Mouse (Mus musculus) stomach, postnatal 0 days (tissue): Measurements from ENCODE around the gene Elp5. TPM values are rescaled to one million over a fixed set of nuclear protein-coding genes. Genes with fewer than 3 reads are reported as not detected.
A peak's percentile ranks its signal among the peaks of the same experiment; 100 is the strongest.
"Not testable (repeated sequence)": the region's sequence is repeated elsewhere in the genome, so short reads cannot be mapped to it uniquely, and the experiment has no call there.

Experiments
- ATAC-seq: fragments of 200-750 bp; cut with Nextera tagmentation; 2 replicates; pipeline ENCODE4 v1.8.0; 2017; ENCODE audit not compliant: low FRiP score, low TSS enrichment
- DNase-seq: peaks from one replicate; pipeline ENCODE4 v3.0.0-alpha.2; 2016; ENCODE audit warnings: low spot score
- H3K27ac ChIP-seq: fragments of 300-500 bp; sonication (generic); replicated peaks from 2 replicates; pipeline ENCODE4 v1.5.1; 2014; ENCODE audit warnings: mild to moderate bottlenecking, control low read depth
- H3K27me3 ChIP-seq: fragments of 300-500 bp; sonication (generic); 2 replicates; pipeline ENCODE4 v1.6.1; 2014; ENCODE audit warnings: low read length; ENCODE audit not compliant: control insufficient read depth, insufficient read depth
- H3K36me3 ChIP-seq: fragments of 300-500 bp; sonication (generic); 2 replicates; pipeline ENCODE4 v1.6.1; 2014; ENCODE audit warnings: low read length, mixed read lengths; ENCODE audit not compliant: control insufficient read depth, insufficient read depth
- H3K4me1 ChIP-seq: fragments of 300-500 bp; sonication (generic); replicated peaks from 2 replicates; pipeline ENCODE4 v1.6.1; 2014; ENCODE audit warnings: antibody characterized with exemption; ENCODE audit not compliant: control insufficient read depth, insufficient read depth
- H3K4me2 ChIP-seq: fragments of 300-500 bp; sonication (generic); replicated peaks from 2 replicates; pipeline ENCODE4 v1.6.1; 2014; ENCODE audit warnings: low read depth, mild to moderate bottlenecking, control low read depth, moderate library complexity
- H3K4me3 ChIP-seq: fragments of 300-500 bp; sonication (generic); 2 replicates; pipeline ENCODE4 v1.5.1; 2014; ENCODE audit warnings: low read depth, low read length, control low read depth
- H3K9ac ChIP-seq: fragments of 300-500 bp; sonication (generic); 2 replicates; pipeline ENCODE4 v1.6.1; 2014; ENCODE audit warnings: mild to moderate bottlenecking, low read length, control low read depth, mixed read lengths
- H3K9me3 ChIP-seq: fragments of 300-500 bp; sonication (generic); 2 replicates; pipeline ENCODE4 v1.6.1; 2016; ENCODE audit warnings: low read length; ENCODE audit not compliant: control insufficient read depth
- CTCF ChIP-seq: IDR thresholded peaks from 2 replicates; pipeline ENCODE4 v1.5.1; 2016; ENCODE audit warnings: antibody characterized with exemption, low read depth, mild to moderate bottlenecking, moderate library complexity
- EP300 ChIP-seq: optimal IDR thresholded peaks from 2 replicates; pipeline ENCODE3; 2016; ENCODE audit warnings: antibody characterized with exemption
- WGBS: fragments of 180-500 bp; shearing (Covaris S2); extraction: QIAGEN DNeasy Blood & Tissue Kit; methylation state at CpG from one replicate; pipeline ENCODE4 v1.1.7; 2014; 5-methylcytosine and 5-hydroxymethylcytosine counted together
- polyA plus RNA-seq: library from polyadenylated mRNA; unstranded; fragments of >200 nt; fragmentation: Nextera tagmentation; extraction: Ambion mirVana; gene quantifications from 2 replicates; pipeline ENCODE4 v1.2.1, GENCODE M21; 2015

Elp5 gene
- polyA plus RNA-seq, 1 experiment from 2014 or later: 73.4 TPM

GRCm38 (mm10) chr11:69956218-69956617 is 26.1 kb downstream of the Elp5 start:
- WGBS: 70% methylated on average over 1 of the region's 1 CpGs
- H3K4me2 ChIP-seq: no peak overlapping the region
- no peaks in the 10 kb centered on the region for H3K9me3 ChIP-seq
- H3K4me3 ChIP-seq: no peak overlapping the region
- H3K4me1 ChIP-seq: no peaks in the 10 kb centered on the region
- H3K36me3 ChIP-seq: no peaks in the 10 kb centered on the region
- H3K27me3 ChIP-seq: no peaks in the 10 kb centered on the region
- no peak overlapping the region for H3K9ac ChIP-seq
- DNase-seq: no peak
- no peak overlapping the region for H3K27ac ChIP-seq
- no peak for ATAC-seq
- peak; percentile 40 for TF ChIP-seq CTCF
- no peak for TF ChIP-seq EP300

DNA sequence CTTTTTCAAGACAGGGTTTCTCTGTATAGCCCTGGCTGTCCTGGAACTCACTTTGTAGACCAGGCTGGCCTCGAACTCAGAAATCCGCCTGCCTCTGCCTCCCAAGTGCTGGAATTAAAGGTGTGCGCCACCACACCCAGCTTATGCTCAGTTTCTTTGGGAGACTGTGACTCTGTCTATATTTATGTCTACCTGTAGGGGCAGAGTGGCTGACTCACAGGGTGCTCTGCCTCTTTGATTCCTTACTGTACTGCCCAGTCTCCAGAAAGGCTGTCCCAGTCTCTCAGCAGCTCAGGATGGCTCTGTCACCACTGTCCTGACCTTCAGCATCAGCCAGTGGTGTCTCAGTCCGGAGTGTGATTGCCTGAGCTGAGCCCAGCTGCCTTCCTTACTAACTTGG is 26.7 kb downstream of the Elp5 start:
- H3K27me3 ChIP-seq, H3K36me3 ChIP-seq, DNase-seq, H3K9ac ChIP-seq, H3K4me3 ChIP-seq, H3K9me3 ChIP-seq, ATAC-seq, H3K4me1 ChIP-seq, H3K4me2 ChIP-seq, H3K27ac ChIP-seq: not testable (repeated sequence)
- 76% methylated on average over 4 of the region's 4 CpGs for WGBS

DNA sequence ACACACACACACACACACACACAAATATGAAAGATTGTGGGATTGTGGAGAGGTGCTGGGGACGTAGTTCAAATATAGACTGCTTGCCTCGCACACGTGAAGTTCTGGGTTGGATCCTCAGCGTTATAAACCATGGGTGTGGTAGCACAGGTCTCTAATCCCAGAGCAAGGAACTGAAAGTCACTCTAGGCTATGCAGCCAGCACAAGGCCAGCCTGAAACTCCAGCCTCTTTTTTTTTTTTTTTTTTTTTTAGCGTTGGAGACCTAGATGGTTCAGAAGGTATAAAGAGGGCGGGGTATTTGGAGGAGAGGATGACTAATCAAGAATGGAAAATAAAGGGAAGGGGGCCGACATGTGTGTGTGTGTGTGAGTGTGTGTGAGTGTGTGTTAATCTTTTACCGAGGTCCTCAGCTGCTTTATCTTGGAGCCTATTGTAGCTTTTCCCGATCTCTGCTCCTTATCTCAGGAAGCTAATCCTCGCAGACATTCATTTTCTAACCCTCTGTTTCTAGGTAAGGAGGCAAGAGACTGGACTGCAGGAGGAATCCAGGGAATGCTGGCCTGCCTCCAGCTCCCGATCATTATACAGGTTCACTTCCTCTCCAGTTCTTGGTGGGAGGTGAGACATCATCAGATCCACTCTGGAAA is 28.9 kb downstream of the Elp5 start:
- ATAC-seq (no peak), DNase-seq (no peak)
- no peak overlapping the region for H3K9ac ChIP-seq
- no peak overlapping the region for H3K4me2 ChIP-seq
- no peaks in the 10 kb centered on the region for H3K4me1 ChIP-seq
- TF ChIP-seq EP300 (no peak), CTCF (no peak)
- no peaks in the 10 kb centered on the region for H3K9me3 ChIP-seq
- H3K4me3 ChIP-seq: no peak overlapping the region
- no peaks in the 10 kb centered on the region for H3K27me3 ChIP-seq
- H3K27ac ChIP-seq: no peak overlapping the region
- H3K36me3 ChIP-seq: no peaks in the 10 kb centered on the region
- 35% methylated on average over 11 of the region's 11 CpGs for WGBS

DNA sequence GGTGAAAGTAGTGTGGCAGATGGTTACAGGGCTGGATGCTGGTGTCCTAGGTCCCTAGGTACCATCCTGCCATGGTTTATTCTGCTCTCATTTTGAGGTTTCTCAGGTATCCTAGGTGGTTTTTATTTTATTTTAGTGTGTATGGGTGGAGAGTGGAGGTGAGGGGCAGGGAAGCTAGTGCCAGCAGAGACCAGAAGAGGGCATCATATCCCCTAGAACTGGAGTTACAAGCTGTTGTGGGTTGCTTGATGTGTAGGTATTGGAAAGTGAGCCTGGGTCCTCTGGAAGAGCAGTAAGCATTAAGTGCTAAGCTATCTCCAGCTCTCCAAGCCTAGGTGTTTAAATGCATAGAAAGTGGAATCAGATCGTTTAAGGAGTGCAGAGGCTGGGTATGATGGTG is 30.0 kb downstream of the Elp5 start:
- no peak overlapping the region for H3K4me3 ChIP-seq
- DNase-seq (no peak), ATAC-seq (no peak)
- no peaks in the 10 kb centered on the region for H3K4me1 ChIP-seq
- TF ChIP-seq EP300 (no peak), CTCF (peak; percentile 60)
- 47% methylated on average over 1 of the region's 1 CpGs for WGBS
- H3K4me2 ChIP-seq: no peak overlapping the region
- H3K9me3 ChIP-seq: no peaks in the 10 kb centered on the region
- H3K27me3 ChIP-seq: no peaks in the 10 kb centered on the region
- no peak overlapping the region for H3K27ac ChIP-seq
- H3K36me3 ChIP-seq: no peaks in the 10 kb centered on the region
- H3K9ac ChIP-seq: no peak overlapping the region

- TF ChIP-seq CTCF: peak; percentile 55
- no peak for TF ChIP-seq EP300
- H3K27ac ChIP-seq: no peak overlapping the region
- H3K4me3 ChIP-seq: no peak overlapping the region
- H3K9ac ChIP-seq: no peak overlapping the region
- DNase-seq (peak; percentile 49), ATAC-seq (no peak)
- H3K27me3 ChIP-seq: no peaks in the 10 kb centered on the region
- no peaks in the 10 kb centered on the region for H3K9me3 ChIP-seq
- H3K36me3 ChIP-seq: no peaks in the 10 kb centered on the region
- 45% methylated on average over 4 of the region's 4 CpGs for WGBS
- no peaks in the 10 kb centered on the region for H3K4me1 ChIP-seq
- no peak overlapping the region for H3K4me2 ChIP-seq
These were observed 31.4 kb downstream of the Elp5 start for GRCm38 (mm10) chr11:69950807-69951459.

- peak; percentile 90 for DNase-seq
- Histone ChIP-seq H3K4me2 (peak overlapping the region; percentile 66), H3K4me1 (no peaks in the 10 kb centered on the region), H3K36me3 (peaks cover 3% of the 10 kb centered on the region; the same call in 1 of the 2 replicates), H3K27me3 (no peaks in the 10 kb centered on the region), H3K27ac (peak overlapping the region; percentile 89), H3K9ac (no peak overlapping the region), H3K9me3 (no peaks in the 10 kb centered on the region), H3K4me3 (peak overlapping the region; percentile 49)
- peak; percentile 58 for ATAC-seq
- 0% methylated on average over 14 of the region's 14 CpGs for WGBS
- TF ChIP-seq EP300 (no peak), CTCF (peak; percentile 97)
These were observed 33.6 kb downstream of the Elp5 start for GRCm38 (mm10) chr11:69948763-69949150.
